Mouse (Mus musculus) adrenal gland, adult (tissue): ENCODE data around the gene Smim7.

Experiments used
- DNase-seq, 2 experiments: peaks; one replicate each; pipeline ENCODE4 v3.0.0; 2022 to 2023; ENCODE audit warnings: low spot score in 1 of 2; ENCODE audit not compliant: inconsistent age in 2 of 2

Smim7 gene

GRCm38 (mm10) chr8:72547802-72548643 lies 22.9 kb downstream of the Smim7 start, which contains the start of gene Med26:
Med26 (minus strand) TSS chr8:72548270.
- DNase-seq = peak; percentile 99

- DNase-seq = peak in 1 of 2 experiments; percentile 78
Measured at GRCm38 (mm10) chr8:72547122-72547801, 23.6 kb downstream of the Smim7 start.

- no peak for DNase-seq
Measured at GRCm38 (mm10) chr8:72539234-72539633, 31.7 kb downstream of the Smim7 start.

GRCm38 (mm10) chr8:72534888-72535287 lies 36.0 kb downstream of the Smim7 start:
- peak in 1 of 2 experiments; percentile 51 for DNase-seq

- no peak for DNase-seq
Measured at GRCm38 (mm10) chr8:72532103-72532502, 38.8 kb downstream of the Smim7 start.

- no peak for DNase-seq
Measured at GRCm38 (mm10) chr8:72521888-72522287, 49.0 kb downstream of the Smim7 start.

GRCm38 (mm10) chr8:72517421-72517988 lies 53.4 kb downstream of the Smim7 start:
- no peak for DNase-seq
